Mouse (Mus musculus) left cerebral cortex, postnatal 14 days (tissue): Measurements from ENCODE around the gene Pogk. TPM values are rescaled to one million over a fixed set of nuclear protein-coding genes. Genes with fewer than 3 reads are reported as not detected.

Experiments
- DNase-seq, 2 experiments: peaks; one replicate each; pipeline ENCODE4 v3.0.0; 2021 to 2022; ENCODE audit warnings: low spot score in 2 of 2, mixed read lengths in 1 of 2
- intact Hi-C: fragments of 180-260 bp; cut with DNase I; formaldehyde crosslinking; loops from one replicate; pipeline ENCODE4 v1.15.1; 2025
- total RNA-seq, 2 experiments: library from RNA; stranded (reverse); gene quantifications; 2 replicates each; pipeline ENCODE4 v1.2.3; 2021

Gene Pogk
- total RNA-seq, 2 experiments from 2014 or later: 31.5 to 31.9 TPM

- DNase-seq: no peak
- intact Hi-C loops: no loop called here
Measured at GRCm38 (mm10) chr1:166381821-166382220, 27.8 kb downstream of the Pogk start.

GRCm38 (mm10) chr1:166381336-166381735 is 28.3 kb downstream of the Pogk start:
- no peak for DNase-seq
- intact Hi-C loops: no loop called here

- intact Hi-C loops: no loop called here
- DNase-seq: peak; percentile 54
Measured at GRCm38 (mm10) chr1:166379630-166380231, 29.9 kb downstream of the Pogk start.

GRCm38 (mm10) chr1:166379013-166379629 is 30.5 kb downstream of the Pogk start, which contains the start of gene Tada1:
Tada1 (plus strand) TSS chr1:166379097.
- peak; percentile 92 to 96 for DNase-seq
- intact Hi-C loops: no loop called here

GRCm38 (mm10) chr1:166378431-166379012 is 31.1 kb downstream of the Pogk start:
- DNase-seq: no peak
- intact Hi-C loops: no loop called here

GRCm38 (mm10) chr1:166377171-166377570 is 32.5 kb downstream of the Pogk start:
- DNase-seq: no peak
- intact Hi-C loops: no loop called here

GRCm38 (mm10) chr1:166363122-166363521 is 46.5 kb downstream of the Pogk start:
- no peak for DNase-seq
- intact Hi-C loops: loop anchor here (5.0 to 10.0 kb wide), 4 partner anchors 41 to 588 kb away; no protein-coding TSS in a partner anchor

- DNase-seq: no peak
Measured at GRCm38 (mm10) chr1:166362659-166363058, 47.0 kb downstream of the Pogk start.

GRCm38 (mm10) chr1:166361842-166362241 is 47.8 kb downstream of the Pogk start:
- no peak for DNase-seq

More at GRCm38 (mm10) chr1:166362659-166363058, 47.0 kb downstream of the Pogk start:
- intact Hi-C loops: loop anchor here (5.0 to 10.0 kb wide), 4 partner anchors 40 to 588 kb away; no protein-coding TSS in a partner anchor

GRCm38 (mm10) chr1:166360896-166361295 is 48.8 kb downstream of the Pogk start:
- intact Hi-C loops: loop anchor here (5.0 to 10.0 kb wide), 4 partner anchors 39 to 586 kb away; no protein-coding TSS in a partner anchor
- no peak for DNase-seq

More at GRCm38 (mm10) chr1:166361842-166362241, 47.8 kb downstream of the Pogk start:
- intact Hi-C loops: loop anchor here (5.0 to 10.0 kb wide), 4 partner anchors 40 to 587 kb away; no protein-coding TSS in a partner anchor

GRCm38 (mm10) chr1:166360157-166360855 is 49.4 kb downstream of the Pogk start:
- DNase-seq: peak; percentile 89 to 93
- intact Hi-C loops: loop anchor here (5.0 to 10.0 kb wide), 4 partner anchors 38 to 586 kb away; no protein-coding TSS in a partner anchor

- intact Hi-C loops: no loop called here
Measured at GRCm38 (mm10) chr1:166349751-166350150, 59.9 kb downstream of the Pogk start.

GRCm38 (mm10) chr1:166349341-166349740 is 60.3 kb downstream of the Pogk start:
- DNase-seq: no peak
- intact Hi-C loops: no loop called here

More at GRCm38 (mm10) chr1:166349751-166350150, 59.9 kb downstream of the Pogk start:
- DNase-seq: no peak

GRCm38 (mm10) chr1:166346906-166347305 is 62.8 kb downstream of the Pogk start:
- DNase-seq: no peak
- intact Hi-C loops: no loop called here

GRCm38 (mm10) chr1:166345602-166346001 is 64.1 kb downstream of the Pogk start:
- intact Hi-C loops: no loop called here
- no peak for DNase-seq

- intact Hi-C loops: no loop called here
- peak; percentile 31 to 38 for DNase-seq
Measured at GRCm38 (mm10) chr1:166344300-166345077, 65.2 kb downstream of the Pogk start.

GRCm38 (mm10) chr1:166343586-166343985 is 66.1 kb downstream of the Pogk start:
- intact Hi-C loops: no loop called here
- no peak for DNase-seq

- intact Hi-C loops: no loop called here
- no peak for DNase-seq
Measured at GRCm38 (mm10) chr1:166342539-166342938, 67.1 kb downstream of the Pogk start.

- intact Hi-C loops: no loop called here
- DNase-seq: no peak
Measured at GRCm38 (mm10) chr1:166342060-166342459, 67.6 kb downstream of the Pogk start.
